Mouse (Mus musculus): ENCODE measurements around the gene Grcc10. TPM values are rescaled to one million over a fixed set of nuclear protein-coding genes. Genes with fewer than 3 reads are reported as not detected.
A peak's percentile ranks its signal among the peaks of the same experiment; 100 is the strongest.

Grcc10 gene
- polyA plus RNA-seq, 1 experiment from 2014 or later: 689 TPM

- peak; percentile 79 for DNase-seq
- ATAC-seq (ENCODE audit: low FRiP score, low TSS enrichment): no peak
- no peaks in the 10 kb centered on the region for H3K27me3 ChIP-seq (ENCODE audit: control insufficient read depth, insufficient read depth, low read length)
- H3K9me3 ChIP-seq (ENCODE audit: control insufficient read depth, low read length): no peaks in the 10 kb centered on the region
- no peaks in the 10 kb centered on the region for H3K36me3 ChIP-seq (ENCODE audit: control insufficient read depth, insufficient read depth, low read length)
- H3K4me1 ChIP-seq (ENCODE audit: control insufficient read depth, insufficient read depth, low read length): peaks cover 15% of the 10 kb centered on the region; the same call in 1 of the 2 replicates
- H3K27ac ChIP-seq (replicated peaks; ENCODE audit: low read depth, low read length): no peak within 1 kb of the TSS
- H3K9ac ChIP-seq (replicated peaks; ENCODE audit: low read length): peak within 1 kb of the TSS; percentile 10; the same call in 1 of the 2 replicates
- peak within 1 kb of the TSS; percentile 30 for H3K4me3 ChIP-seq (replicated peaks; ENCODE audit: low read depth, low read length)
- 1% methylated on average over 23 of the region's 23 CpGs for WGBS
- peak within 1 kb of the TSS; percentile 58 for H3K4me2 ChIP-seq (ENCODE audit: low read length)
These were observed 38.2 kb upstream of the Grcc10 start, which contains the start of gene Lrrc23 for GRCm38 (mm10) chr6:124779222-124779983. Gene Lrrc23 (minus strand): TSS chr6:124779727.

DNA sequence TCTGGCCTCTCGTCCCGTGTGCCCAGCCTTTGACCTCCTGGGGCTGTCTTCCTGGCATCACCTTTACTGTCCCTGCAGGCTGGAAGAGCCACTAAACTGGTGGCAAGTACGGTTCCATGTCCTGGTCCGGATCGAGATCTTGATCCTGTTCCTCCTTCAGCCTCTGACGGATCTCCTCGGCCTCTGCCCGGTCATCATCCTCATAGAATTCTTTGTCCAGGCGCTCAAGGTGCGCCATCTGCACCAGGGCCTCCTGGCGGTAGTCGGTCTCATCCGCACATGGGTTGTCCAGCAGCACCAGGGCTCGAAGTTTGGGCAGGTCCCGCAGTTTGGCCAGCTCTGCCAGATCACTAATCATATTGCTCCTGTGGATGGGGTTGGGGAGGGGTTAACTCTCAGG, 29.3 kb upstream of the Grcc10 start:
- H3K4me1 ChIP-seq (ENCODE audit: control insufficient read depth, insufficient read depth, low read length): peaks cover 19% of the 10 kb centered on the region
- no peaks in the 10 kb centered on the region for H3K36me3 ChIP-seq (ENCODE audit: control insufficient read depth, insufficient read depth, low read length)
- H3K4me2 ChIP-seq (ENCODE audit: low read length): no peak overlapping the region
- H3K27me3 ChIP-seq (ENCODE audit: control insufficient read depth, insufficient read depth, low read length): no peaks in the 10 kb centered on the region
- no peak overlapping the region for H3K9ac ChIP-seq (replicated peaks; ENCODE audit: low read length)
- H3K9me3 ChIP-seq (ENCODE audit: control insufficient read depth, low read length): no peaks in the 10 kb centered on the region
- no peak overlapping the region for H3K4me3 ChIP-seq (replicated peaks; ENCODE audit: low read depth, low read length)
- DNase-seq (no peak), ATAC-seq (ENCODE audit: low FRiP score, low TSS enrichment) (no peak)
- 88% methylated on average over 15 of the region's 15 CpGs for WGBS
- H3K27ac ChIP-seq (replicated peaks; ENCODE audit: low read depth, low read length): no peak overlapping the region

DNA sequence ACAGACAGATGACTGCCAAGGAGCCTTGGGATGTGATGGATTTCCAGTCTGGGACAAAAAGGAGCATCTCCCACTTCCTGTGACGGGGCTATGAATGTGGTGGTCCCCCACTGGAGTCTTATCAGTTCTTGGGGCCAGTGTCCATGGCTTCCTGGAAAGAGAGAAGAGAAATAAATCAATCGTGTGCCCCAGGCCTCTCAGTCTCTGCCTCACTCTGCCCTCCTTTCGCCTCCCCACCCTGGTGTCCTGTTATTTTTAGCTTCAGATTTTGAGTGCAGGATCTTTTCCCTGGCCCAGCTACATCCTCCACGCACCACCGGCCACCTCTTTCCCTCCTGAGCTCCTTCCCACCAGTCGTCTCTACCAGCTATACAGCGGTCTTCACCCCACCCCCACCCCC, 28.8 kb upstream of the Grcc10 start:
- H3K36me3 ChIP-seq (ENCODE audit: control insufficient read depth, insufficient read depth, low read length): no peaks in the 10 kb centered on the region
- H3K9ac ChIP-seq (replicated peaks; ENCODE audit: low read length): peak overlapping the region; percentile 77; the same call in 1 of the 2 replicates
- peak overlapping the region; percentile 47 for H3K4me3 ChIP-seq (replicated peaks; ENCODE audit: low read depth, low read length)
- H3K4me1 ChIP-seq (ENCODE audit: control insufficient read depth, insufficient read depth, low read length): peaks cover 19% of the 10 kb centered on the region
- peak overlapping the region; percentile 75 for H3K4me2 ChIP-seq (ENCODE audit: low read length)
- H3K27ac ChIP-seq (replicated peaks; ENCODE audit: low read depth, low read length): peak overlapping the region; percentile 63; the same call in 1 of the 2 replicates
- ATAC-seq (ENCODE audit: low FRiP score, low TSS enrichment) (no peak), DNase-seq (no peak)
- no peaks in the 10 kb centered on the region for H3K27me3 ChIP-seq (ENCODE audit: control insufficient read depth, insufficient read depth, low read length)
- 68% methylated on average over 7 of the region's 7 CpGs for WGBS
- H3K9me3 ChIP-seq (ENCODE audit: control insufficient read depth, low read length): no peaks in the 10 kb centered on the region

DNA sequence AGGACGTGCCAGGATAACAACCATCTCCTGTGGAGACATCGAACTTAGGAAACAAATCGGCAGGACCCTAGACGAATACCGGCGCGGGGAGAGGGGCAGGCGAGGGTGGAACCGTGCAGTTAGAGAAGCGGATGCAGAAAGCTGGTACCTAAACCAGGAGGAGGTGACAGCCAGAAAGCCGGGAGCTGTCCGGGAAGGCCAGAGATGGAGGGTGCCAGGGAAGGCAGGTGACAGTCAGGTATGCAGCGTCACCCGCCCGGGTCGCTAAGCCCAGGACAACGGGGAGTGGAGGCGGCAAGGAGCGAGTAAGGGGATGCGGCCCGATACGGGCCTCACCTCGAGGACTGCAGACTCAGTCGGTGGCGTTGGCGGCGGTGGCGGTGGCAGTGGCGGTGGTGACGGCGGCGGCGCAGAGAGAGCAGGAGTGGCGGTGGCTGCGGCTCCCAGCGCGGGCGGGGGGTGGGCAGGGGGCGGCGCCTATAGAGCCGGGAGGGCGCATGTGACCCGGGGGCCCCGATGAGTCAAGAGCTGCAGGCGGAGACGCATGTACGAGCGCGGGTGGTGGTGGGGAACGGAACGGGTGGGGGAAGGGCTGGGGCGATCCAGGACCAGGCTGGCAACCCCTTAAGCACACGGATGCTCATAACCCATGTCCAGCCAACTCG, 28.1 kb upstream of the Grcc10 start, which contains the start of gene Eno2:
Gene Eno2, minus strand, starts transcription at position 573 of the 665 bp plus-strand sequence.
- Histone ChIP-seq H3K4me3 (replicated peaks; ENCODE audit: low read depth, low read length) (peak within 1 kb of the TSS; percentile 47), H3K27me3 (ENCODE audit: control insufficient read depth, insufficient read depth, low read length) (no peaks in the 10 kb centered on the region), H3K27ac (replicated peaks; ENCODE audit: low read depth, low read length) (peak within 1 kb of the TSS; percentile 63), H3K4me1 (ENCODE audit: control insufficient read depth, insufficient read depth, low read length) (peaks cover 19% of the 10 kb centered on the region), H3K4me2 (ENCODE audit: low read length) (peak within 1 kb of the TSS; percentile 75), H3K9me3 (ENCODE audit: control insufficient read depth, low read length) (no peaks in the 10 kb centered on the region), H3K36me3 (ENCODE audit: control insufficient read depth, insufficient read depth, low read length) (no peaks in the 10 kb centered on the region), H3K9ac (replicated peaks; ENCODE audit: low read length) (peak within 1 kb of the TSS; percentile 77)
- ATAC-seq (ENCODE audit: low FRiP score, low TSS enrichment) (peak; percentile 82), DNase-seq (peak; percentile 84)
- under 1% methylated on average over 52 of the region's 54 CpGs for WGBS

DNA sequence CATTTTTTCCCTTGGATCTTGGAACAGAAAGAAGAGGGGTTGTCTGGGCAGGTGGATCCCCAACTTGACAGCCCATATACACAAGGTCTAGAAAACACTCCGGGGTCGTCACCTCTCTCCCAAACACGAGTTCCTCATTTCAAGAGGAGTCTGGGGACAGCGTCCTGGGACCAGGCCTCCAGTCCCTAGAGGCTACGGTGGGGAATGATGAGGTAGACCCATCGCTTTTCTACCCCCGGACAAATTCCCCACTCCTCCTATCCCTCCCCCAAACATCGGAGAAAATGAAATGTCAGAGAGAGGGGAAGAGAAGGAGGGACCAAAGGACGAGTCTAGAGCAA, 27.5 kb upstream of the Grcc10 start:
- H3K4me2 ChIP-seq (ENCODE audit: low read length): peak overlapping the region; percentile 75
- H3K4me1 ChIP-seq (ENCODE audit: control insufficient read depth, insufficient read depth, low read length): peaks cover 19% of the 10 kb centered on the region
- ATAC-seq (ENCODE audit: low FRiP score, low TSS enrichment) (0 out of 2 replicates have a peak, but pooled peaks have one; percentile 2), DNase-seq (no peak)
- H3K4me3 ChIP-seq (replicated peaks; ENCODE audit: low read depth, low read length): peak overlapping the region; percentile 47
- 5% methylated on average over 9 of the region's 9 CpGs for WGBS
- no peaks in the 10 kb centered on the region for H3K36me3 ChIP-seq (ENCODE audit: control insufficient read depth, insufficient read depth, low read length)
- H3K27ac ChIP-seq (replicated peaks; ENCODE audit: low read depth, low read length): peak overlapping the region; percentile 63; the same call in 1 of the 2 replicates
- H3K9ac ChIP-seq (replicated peaks; ENCODE audit: low read length): peak overlapping the region; percentile 77
- no peaks in the 10 kb centered on the region for H3K9me3 ChIP-seq (ENCODE audit: control insufficient read depth, low read length)
- no peaks in the 10 kb centered on the region for H3K27me3 ChIP-seq (ENCODE audit: control insufficient read depth, insufficient read depth, low read length)

- Histone ChIP-seq H3K9ac (replicated peaks; ENCODE audit: low read length) (peak overlapping the region; percentile 77), H3K9me3 (ENCODE audit: control insufficient read depth, low read length) (no peaks in the 10 kb centered on the region), H3K4me1 (ENCODE audit: control insufficient read depth, insufficient read depth, low read length) (peaks cover 19% of the 10 kb centered on the region), H3K4me2 (ENCODE audit: low read length) (peak overlapping the region; percentile 75), H3K4me3 (replicated peaks; ENCODE audit: low read depth, low read length) (peak overlapping the region; percentile 47), H3K27me3 (ENCODE audit: control insufficient read depth, insufficient read depth, low read length) (no peaks in the 10 kb centered on the region), H3K27ac (replicated peaks; ENCODE audit: low read depth, low read length) (no peak overlapping the region), H3K36me3 (ENCODE audit: control insufficient read depth, insufficient read depth, low read length) (no peaks in the 10 kb centered on the region)
- ATAC-seq (ENCODE audit: low FRiP score, low TSS enrichment) (0 out of 2 replicates have a peak, but pooled peaks have one; percentile 14), DNase-seq (peak; percentile 22)
- 16% methylated on average over 19 of the region's 19 CpGs for WGBS
These were observed 26.9 kb upstream of the Grcc10 start for GRCm38 (mm10) chr6:124767920-124768703.

DNA sequence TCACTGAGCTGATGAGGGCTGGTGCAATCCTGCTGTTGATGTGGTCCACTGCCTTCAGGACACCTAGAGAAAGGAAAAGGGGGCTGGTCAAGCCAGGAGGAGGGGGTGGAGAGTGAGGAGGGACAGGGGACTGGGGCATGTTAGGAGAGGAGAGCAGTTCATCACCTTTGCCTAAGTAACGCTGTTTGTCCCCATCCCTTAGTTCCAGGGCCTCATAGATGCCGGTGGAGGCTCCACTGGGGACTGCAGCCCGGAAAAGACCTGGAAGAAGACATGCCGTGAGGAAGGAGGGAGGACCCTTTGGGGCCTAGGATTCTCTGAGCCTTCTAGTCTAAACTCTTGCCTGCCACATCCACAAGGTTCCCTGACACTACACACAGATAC, 26.4 kb upstream of the Grcc10 start:
- Histone ChIP-seq H3K9ac (replicated peaks; ENCODE audit: low read length) (peak overlapping the region; percentile 29; the same call in 1 of the 2 replicates), H3K9me3 (ENCODE audit: control insufficient read depth, low read length) (no peaks in the 10 kb centered on the region), H3K4me3 (replicated peaks; ENCODE audit: low read depth, low read length) (no peak overlapping the region), H3K4me2 (ENCODE audit: low read length) (peak overlapping the region; percentile 75), H3K4me1 (ENCODE audit: control insufficient read depth, insufficient read depth, low read length) (peaks cover 19% of the 10 kb centered on the region), H3K27ac (replicated peaks; ENCODE audit: low read depth, low read length) (no peak overlapping the region), H3K27me3 (ENCODE audit: control insufficient read depth, insufficient read depth, low read length) (no peaks in the 10 kb centered on the region), H3K36me3 (ENCODE audit: control insufficient read depth, insufficient read depth, low read length) (no peaks in the 10 kb centered on the region)
- ATAC-seq (ENCODE audit: low FRiP score, low TSS enrichment): no peak
- DNase-seq: no peak
- 13% methylated on average over 4 of the region's 4 CpGs for WGBS

- WGBS: 86% methylated on average over 7 of the region's 7 CpGs
- Histone ChIP-seq H3K9ac (replicated peaks; ENCODE audit: low read length) (no peak overlapping the region), H3K27me3 (ENCODE audit: control insufficient read depth, insufficient read depth, low read length) (no peaks in the 10 kb centered on the region), H3K27ac (replicated peaks; ENCODE audit: low read depth, low read length) (no peak overlapping the region), H3K4me3 (replicated peaks; ENCODE audit: low read depth, low read length) (no peak overlapping the region), H3K9me3 (ENCODE audit: control insufficient read depth, low read length) (no peaks in the 10 kb centered on the region), H3K4me1 (ENCODE audit: control insufficient read depth, insufficient read depth, low read length) (peaks cover 19% of the 10 kb centered on the region), H3K36me3 (ENCODE audit: control insufficient read depth, insufficient read depth, low read length) (no peaks in the 10 kb centered on the region), H3K4me2 (ENCODE audit: low read length) (no peak overlapping the region)
- DNase-seq: no peak
- no peak for ATAC-seq (ENCODE audit: low FRiP score, low TSS enrichment)
These were observed 24.8 kb upstream of the Grcc10 start for GRCm38 (mm10) chr6:124765951-124766350.
